Mouse (Mus musculus) liver, embryonic 11.5 days (tissue): Measurements from ENCODE around the gene Pou5f1. TPM values are rescaled to one million over a fixed set of nuclear protein-coding genes. Genes with fewer than 3 reads are reported as not detected.
"Not testable (repeated sequence)": the region's sequence is repeated elsewhere in the genome, so short reads cannot be mapped to it uniquely, and the experiment has no call there.

Experiments
- ATAC-seq: fragments of 200-750 bp; cut with Nextera tagmentation; replicated peaks from 2 replicates; pipeline ENCODE4 v1.8.0; 2017; ENCODE audit warnings: moderate number of reproducible peaks, mild to moderate bottlenecking, moderate TSS enrichment, moderate library complexity; ENCODE audit not compliant: low FRiP score
- DNase-seq: peaks from one replicate; pipeline ENCODE4 v3.0.0-alpha.2; 2017; ENCODE audit warnings: low spot score
- H3K27ac ChIP-seq: fragments of 300-500 bp; sonication (generic); 2 replicates; pipeline ENCODE4 v1.5.1; 2014; ENCODE audit warnings: mild to moderate bottlenecking, low read depth, low read length, control low read depth
- H3K27me3 ChIP-seq: fragments of 300-500 bp; sonication (generic); replicated peaks from 2 replicates; pipeline ENCODE4 v1.6.1; 2014; ENCODE audit warnings: low read length, mixed read lengths; ENCODE audit not compliant: control insufficient read depth, insufficient read depth
- H3K36me3 ChIP-seq: fragments of 300-500 bp; sonication (generic); 2 replicates; pipeline ENCODE4 v1.6.1; 2014; ENCODE audit warnings: mild to moderate bottlenecking, low read length, moderate library complexity, mixed read lengths; ENCODE audit not compliant: control insufficient read depth, insufficient read depth
- H3K4me1 ChIP-seq: fragments of 300-500 bp; sonication (generic); replicated peaks from 2 replicates; pipeline ENCODE4 v1.6.1; 2014; ENCODE audit warnings: low read length, mixed read lengths; ENCODE audit not compliant: control insufficient read depth, insufficient read depth
- H3K4me2 ChIP-seq: fragments of 300-500 bp; sonication (generic); 2 replicates; pipeline ENCODE4 v1.6.1; 2014; ENCODE audit warnings: mild to moderate bottlenecking, control low read depth, moderate library complexity
- H3K4me3 ChIP-seq: fragments of 300-500 bp; sonication (generic); 2 replicates; pipeline ENCODE4 v1.5.1; 2014; ENCODE audit warnings: low read depth, low read length, control low read depth
- H3K9ac ChIP-seq: fragments of 300-500 bp; sonication (generic); 2 replicates; pipeline ENCODE4 v1.6.1; 2014; ENCODE audit warnings: low read depth, low read length, control low read depth
- H3K9me3 ChIP-seq: fragments of 300-500 bp; sonication (generic); 2 replicates; pipeline ENCODE4 v1.6.1; 2016; ENCODE audit warnings: low read length, inconsistent platforms, mixed read lengths; ENCODE audit not compliant: control insufficient read depth
- WGBS: fragments of 180-500 bp; shearing (Covaris S2); extraction: QIAGEN DNeasy Blood & Tissue Kit; methylation state at CpG from one replicate; pipeline ENCODE4 v1.1.7; 2014; 5-methylcytosine and 5-hydroxymethylcytosine counted together
- polyA plus RNA-seq: library from polyadenylated mRNA; unstranded; fragments of >200 nt; fragmentation: Nextera tagmentation; extraction: Ambion mirVana; gene quantifications from 2 replicates; pipeline ENCODE4 v1.2.1, GENCODE M21; 2014

Gene Pou5f1
- polyA plus RNA-seq, result not detected in 2 replicates

DNA sequence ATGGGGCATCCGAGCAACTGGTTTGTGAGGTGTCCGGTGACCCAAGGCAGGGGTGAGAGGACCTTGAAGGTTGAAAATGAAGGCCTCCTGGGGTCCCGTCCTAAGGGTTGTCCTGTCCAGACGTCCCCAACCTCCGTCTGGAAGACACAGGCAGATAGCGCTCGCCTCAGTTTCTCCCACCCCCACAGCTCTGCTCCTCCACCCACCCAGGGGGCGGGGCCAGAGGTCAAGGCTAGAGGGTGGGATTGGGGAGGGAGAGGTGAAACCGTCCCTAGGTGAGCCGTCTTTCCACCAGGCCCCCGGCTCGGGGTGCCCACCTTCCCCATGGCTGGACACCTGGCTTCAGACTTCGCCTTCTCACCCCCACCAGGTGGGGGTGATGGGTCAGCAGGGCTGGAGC is at the start of gene Pou5f1:
Pou5f1 (plus strand) TSS at position 243 of the 400 bp plus-strand sequence.
- Histone ChIP-seq H3K4me2 (no peak within 1 kb of the TSS), H3K4me3 (no peak within 1 kb of the TSS), H3K36me3 (no peaks in the 10 kb centered on the region), H3K9ac (no peak within 1 kb of the TSS), H3K27me3 (peaks cover 53% of the 10 kb centered on the region), H3K9me3 (no peaks in the 10 kb centered on the region), H3K27ac (no peak within 1 kb of the TSS), H3K4me1 (no peaks in the 10 kb centered on the region)
- DNase-seq, result no peak
- 40% methylated on average over 12 of the region's 13 CpGs for WGBS
- no peak for ATAC-seq

GRCm38 (mm10) chr17:35458247-35458646 is 47.6 kb upstream of the Pou5f1 start:
- not testable (repeated sequence) for DNase-seq, ATAC-seq, H3K9me3 ChIP-seq, H3K36me3 ChIP-seq, H3K4me3 ChIP-seq, H3K27me3 ChIP-seq, H3K4me1 ChIP-seq, H3K4me2 ChIP-seq, H3K9ac ChIP-seq, H3K27ac ChIP-seq
- WGBS, result no CpG with 5 or more reads among the region's 1 CpGs

- not testable (repeated sequence) for ATAC-seq
- WGBS, result 25% methylated on average over 3 of the region's 9 CpGs
These were observed 45.1 kb upstream of the Pou5f1 start for GRCm38 (mm10) chr17:35460513-35461341.

DNA sequence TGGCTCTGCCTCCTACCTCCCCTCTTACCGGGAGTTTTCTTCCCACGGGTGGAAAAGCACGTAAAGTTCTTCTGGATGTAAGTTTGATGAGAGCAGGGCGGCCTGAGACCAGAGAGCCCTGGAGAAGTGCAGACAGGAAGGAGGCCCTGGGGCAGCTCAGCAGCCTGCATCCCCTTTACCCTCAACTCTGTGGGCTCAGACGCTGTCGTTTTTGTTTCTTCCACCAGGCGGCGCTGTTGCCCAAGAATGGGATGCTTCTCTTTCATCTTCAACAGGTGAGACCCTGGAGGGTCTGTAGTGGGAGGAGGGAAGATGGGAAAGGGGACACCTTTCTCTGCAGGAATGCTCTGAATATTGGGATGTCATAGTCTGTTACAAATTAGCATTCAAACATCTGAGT is 40.2 kb upstream of the Pou5f1 start:
- DNase-seq, result peak; percentile 35
- H3K36me3 ChIP-seq, H3K4me1 ChIP-seq, H3K4me3 ChIP-seq, H3K4me2 ChIP-seq, H3K27ac ChIP-seq, H3K9ac ChIP-seq, ATAC-seq, H3K9me3 ChIP-seq: not testable (repeated sequence)
- 6% methylated on average over 8 of the region's 8 CpGs for WGBS
- peaks cover 23% of the 10 kb centered on the region for H3K27me3 ChIP-seq

More at GRCm38 (mm10) chr17:35460513-35461341, 45.1 kb upstream of the Pou5f1 start:
- not testable (repeated sequence) for H3K4me2 ChIP-seq, H3K9ac ChIP-seq, H3K4me1 ChIP-seq, H3K9me3 ChIP-seq, H3K27ac ChIP-seq, H3K36me3 ChIP-seq, DNase-seq, H3K27me3 ChIP-seq, H3K4me3 ChIP-seq

DNA sequence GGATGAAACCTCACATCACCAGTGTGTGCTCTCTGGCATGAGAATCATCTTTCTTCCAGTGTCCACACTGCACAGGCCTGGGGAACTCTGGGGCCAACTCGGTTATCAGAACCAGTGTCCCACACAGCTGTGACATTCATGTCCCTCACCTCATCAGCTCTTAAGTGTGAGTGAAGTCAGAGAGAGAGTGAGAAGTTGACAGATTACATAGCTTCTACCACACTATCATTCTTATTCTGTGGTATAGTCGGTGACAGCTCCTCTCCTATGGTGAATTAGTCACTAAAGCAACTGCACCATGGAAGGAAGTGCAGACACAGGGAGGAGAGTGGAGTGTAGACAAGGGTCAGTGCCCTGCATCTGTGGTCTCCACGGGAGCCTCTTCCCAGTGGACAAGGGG is 36.9 kb upstream of the Pou5f1 start:
- not testable (repeated sequence) for H3K4me2 ChIP-seq, H3K9me3 ChIP-seq, H3K27ac ChIP-seq, DNase-seq, H3K36me3 ChIP-seq, H3K4me1 ChIP-seq, H3K9ac ChIP-seq, ATAC-seq, H3K4me3 ChIP-seq
- H3K27me3 ChIP-seq, result peaks cover 29% of the 10 kb centered on the region
- WGBS, result 40% methylated on average over 3 of the region's 3 CpGs

GRCm38 (mm10) chr17:35469842-35470751 is 35.7 kb upstream of the Pou5f1 start, which contains the start of gene H2-Q10:
H2-Q10 (plus strand) TSS chr17:35470089.
- no peaks in the 10 kb centered on the region; the same call in 1 of the 2 replicates for H3K4me1 ChIP-seq
- H3K4me3 ChIP-seq, result peak within 1 kb of the TSS; percentile 47
- 3% methylated on average over 71 of the region's 80 CpGs for WGBS
- ATAC-seq, result peak; percentile 47; the same call in 1 of the 2 replicates
- H3K27me3 ChIP-seq, result peaks cover 29% of the 10 kb centered on the region
- H3K36me3 ChIP-seq, result no peaks in the 10 kb centered on the region
- peak within 1 kb of the TSS; percentile 59 for H3K4me2 ChIP-seq
- DNase-seq, result peak; percentile 47
- H3K9ac ChIP-seq, result peak within 1 kb of the TSS; percentile 53
- peak within 1 kb of the TSS; percentile 70; the same call in 1 of the 2 replicates for H3K27ac ChIP-seq
- H3K9me3 ChIP-seq, result no peaks in the 10 kb centered on the region

DNA sequence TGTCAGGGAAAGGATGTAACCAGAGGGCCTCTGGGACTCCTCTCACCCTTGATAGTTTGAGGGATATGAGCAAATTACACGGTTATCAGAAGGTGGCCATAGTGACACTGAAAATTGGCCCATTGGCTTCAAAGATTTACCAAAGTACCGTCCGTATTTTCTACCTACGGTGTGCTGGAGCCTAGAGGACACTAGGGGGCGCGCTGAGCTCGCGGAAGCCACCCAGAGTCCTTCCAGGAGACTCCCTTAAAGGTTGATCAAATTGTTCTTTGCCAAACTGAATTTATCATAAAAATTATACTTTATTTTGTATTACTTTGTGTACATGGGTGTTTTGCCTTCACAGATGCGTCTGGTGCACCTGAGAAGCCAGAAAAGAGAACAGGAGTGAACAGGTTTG is 21.8 kb upstream of the Pou5f1 start:
- DNase-seq (no peak), ATAC-seq (no peak)
- Histone ChIP-seq H3K9ac (no peak overlapping the region), H3K4me1 (no peaks in the 10 kb centered on the region), H3K4me3 (no peak overlapping the region), H3K27me3 (no peaks in the 10 kb centered on the region), H3K36me3 (no peaks in the 10 kb centered on the region), H3K9me3 (no peaks in the 10 kb centered on the region), H3K27ac (no peak overlapping the region), H3K4me2 (no peak overlapping the region)
- 1% methylated on average over 9 of the region's 9 CpGs for WGBS

DNA sequence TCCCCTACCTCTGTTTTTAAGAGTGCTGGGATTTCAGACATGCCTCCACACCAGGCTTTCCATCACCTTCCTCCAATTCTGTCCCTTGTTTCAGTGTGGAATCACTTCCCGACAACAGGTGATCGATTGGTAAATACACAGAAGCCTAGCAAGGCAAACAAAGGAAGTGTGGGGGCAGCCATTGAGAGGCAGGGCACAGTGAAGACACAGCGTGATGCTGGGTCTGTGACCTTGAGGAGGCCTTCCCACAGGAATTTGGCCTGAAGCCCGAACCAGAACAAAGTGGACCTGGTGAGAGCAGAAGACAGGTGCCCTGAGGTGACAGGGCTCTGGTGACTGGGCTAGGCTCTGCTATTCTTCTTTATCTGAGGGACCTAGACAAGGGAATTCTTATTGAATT is 20.1 kb upstream of the Pou5f1 start:
- H3K4me2 ChIP-seq, result no peak overlapping the region
- H3K9me3 ChIP-seq, result no peaks in the 10 kb centered on the region
- no peaks in the 10 kb centered on the region for H3K36me3 ChIP-seq
- ATAC-seq (no peak), DNase-seq (no peak)
- H3K4me1 ChIP-seq, result no peaks in the 10 kb centered on the region
- WGBS, result 39% methylated on average over 4 of the region's 4 CpGs
- no peak overlapping the region for H3K9ac ChIP-seq
- peak overlapping the region; percentile 43 for H3K27ac ChIP-seq
- no peaks in the 10 kb centered on the region for H3K27me3 ChIP-seq
- no peak overlapping the region for H3K4me3 ChIP-seq
